Mouse (Mus musculus) cerebellum, adult 2 months (tissue): ENCODE data around the gene Zfyve27.

Experiments
- CTCF ChIP-seq: fragments of 200-500 bp; IDR thresholded peaks from 2 replicates; pipeline ENCODE4 v1.5.1; 2011; ENCODE audit warnings: low read depth, mild to moderate bottlenecking, control low read depth, low read length, moderate library complexity, borderline replicate concordance; ENCODE audit not compliant: insufficient read depth
- POLR2A ChIP-seq: fragments of 200-500 bp; IDR thresholded peaks from 2 replicates; pipeline ENCODE4 v1.6.1; 2011; ENCODE audit warnings: low read length, control low read depth, borderline replicate concordance; ENCODE audit not compliant: insufficient read depth

GRCm38 (mm10) chr19:42146276-42147010 lies 17.3 kb upstream of the Zfyve27 start:
- no peak for TF ChIP-seq POLR2A
- TF ChIP-seq CTCF, result no peak
